Mouse (Mus musculus): ENCODE data around the gene Scaf4.

- TF ChIP-seq CTCF (IDR thresholded peaks at IDR 0.05; ENCODE audit: low read depth) (no peak), EP300 (IDR thresholded peaks at IDR 0.05; ENCODE audit: low read depth) (no peak)
Measured at GRCm38 (mm10) chr16:90319321-90319720, 35.0 kb upstream of the Scaf4 start.
